Mouse (Mus musculus): ENCODE measurements around the gene Ptprn.
A peak's percentile ranks its signal among the peaks of the same experiment; 100 is the strongest.

DNA sequence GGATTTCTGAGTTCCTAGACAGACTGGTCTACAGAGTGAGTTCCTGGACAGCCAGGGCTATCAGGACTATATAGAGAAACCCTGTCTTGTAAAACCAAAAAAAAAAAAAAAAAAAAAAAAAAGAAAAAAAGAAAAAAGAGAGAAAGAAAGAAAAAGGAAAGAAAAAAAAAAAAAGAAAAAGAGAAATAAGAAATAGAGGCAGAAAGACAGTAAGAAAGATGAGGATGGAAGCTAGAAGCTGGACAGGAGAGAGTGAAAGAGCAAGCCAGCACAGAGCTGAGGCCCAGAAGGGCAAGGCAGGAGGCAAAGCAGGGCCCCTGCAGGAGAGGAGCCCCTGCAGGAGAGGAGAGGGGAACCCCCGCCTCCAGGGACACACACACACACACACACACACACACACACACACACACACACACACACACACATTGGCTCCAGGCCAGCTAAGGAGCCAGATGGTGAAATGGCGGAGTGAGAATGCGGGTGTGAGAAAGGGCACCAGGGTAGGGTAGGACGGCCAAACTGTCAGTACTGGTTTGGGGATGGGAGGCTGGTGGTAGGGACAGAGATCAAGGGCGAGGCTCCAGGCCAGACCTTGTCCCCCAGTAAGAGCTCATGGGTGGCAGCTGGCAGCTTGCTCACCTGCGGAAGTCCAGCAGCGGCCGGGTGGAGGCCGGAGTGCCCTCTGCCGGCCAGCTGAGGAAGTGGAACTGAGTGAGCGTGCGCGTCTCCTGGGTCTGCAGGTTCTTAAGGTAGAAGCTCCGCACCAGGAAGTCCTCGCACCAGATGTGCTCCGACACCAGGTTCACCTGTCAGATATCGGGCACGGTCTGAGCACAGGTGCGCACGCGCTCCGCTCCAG, 13.0 kb downstream of the Ptprn start:
- TF ChIP-seq CTCF (IDR thresholded peaks at IDR 0.05; ENCODE audit: control insufficient read depth, insufficient read depth, insufficient read length) (peak; percentile 88), FOSL1 (IDR thresholded peaks at IDR 0.05; ENCODE audit: insufficient read depth, low read length, poor library complexity, severe bottlenecking) (no peak), MAX (IDR thresholded peaks at IDR 0.05) (no peak), USF1 (IDR thresholded peaks at IDR 0.05; ENCODE audit: low read depth) (no peak), CEBPB (IDR thresholded peaks at IDR 0.05; ENCODE audit: low read depth) (no peak)
